Mouse (Mus musculus): ENCODE data around the gene Slc9a1. TPM values are rescaled to one million over a fixed set of nuclear protein-coding genes. Genes with fewer than 3 reads are reported as not detected.

Gene Slc9a1
- 30.9 TPM for polyA plus RNA-seq (2015; fragmentation: Illumina TruSeq; extraction: RNeasy Lipid Tissue Mini Kit (QIAGEN cat#74804); ENCODE audit: low read depth, low replicate concordance)

DNA sequence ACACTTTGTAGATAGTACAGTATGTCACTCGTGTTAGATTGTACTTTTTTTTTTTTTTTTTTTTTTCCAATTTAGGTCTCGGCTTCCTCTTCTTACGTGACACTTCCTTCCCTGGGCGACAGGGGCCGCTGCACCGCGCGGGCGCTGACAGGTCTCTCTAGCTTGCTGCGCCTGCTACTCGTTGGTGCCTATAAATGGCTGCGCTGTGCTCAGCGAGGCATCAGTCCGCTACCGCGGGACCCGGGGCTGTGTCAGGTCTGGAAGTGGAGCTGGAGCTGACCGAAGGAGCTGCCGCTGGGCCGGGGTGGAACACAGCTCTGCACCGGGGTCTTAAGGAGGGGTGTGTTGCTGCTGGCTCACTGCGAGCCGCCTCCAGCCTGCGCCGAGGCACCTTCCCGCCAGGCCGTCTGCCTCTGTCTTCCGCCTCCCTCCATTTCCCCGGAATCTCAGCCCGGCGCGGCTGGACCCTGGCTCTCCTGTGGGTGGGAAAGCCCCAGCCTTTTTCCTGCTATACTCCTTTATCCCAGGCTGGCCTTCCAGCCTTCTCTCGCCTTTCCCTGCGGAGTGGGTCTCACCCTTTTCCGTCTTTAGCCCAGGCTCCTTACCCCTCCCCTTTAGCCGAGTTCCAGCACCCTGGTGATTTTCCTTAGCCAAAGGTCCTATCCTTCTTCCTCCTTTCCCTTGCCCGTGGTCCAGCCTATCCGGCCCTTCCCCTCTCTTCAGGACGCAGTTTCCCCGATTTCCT, at the start of gene Slc9a1:
Slc9a1 (plus strand) TSS at position 154 of the 745 bp plus-strand sequence.

DNA sequence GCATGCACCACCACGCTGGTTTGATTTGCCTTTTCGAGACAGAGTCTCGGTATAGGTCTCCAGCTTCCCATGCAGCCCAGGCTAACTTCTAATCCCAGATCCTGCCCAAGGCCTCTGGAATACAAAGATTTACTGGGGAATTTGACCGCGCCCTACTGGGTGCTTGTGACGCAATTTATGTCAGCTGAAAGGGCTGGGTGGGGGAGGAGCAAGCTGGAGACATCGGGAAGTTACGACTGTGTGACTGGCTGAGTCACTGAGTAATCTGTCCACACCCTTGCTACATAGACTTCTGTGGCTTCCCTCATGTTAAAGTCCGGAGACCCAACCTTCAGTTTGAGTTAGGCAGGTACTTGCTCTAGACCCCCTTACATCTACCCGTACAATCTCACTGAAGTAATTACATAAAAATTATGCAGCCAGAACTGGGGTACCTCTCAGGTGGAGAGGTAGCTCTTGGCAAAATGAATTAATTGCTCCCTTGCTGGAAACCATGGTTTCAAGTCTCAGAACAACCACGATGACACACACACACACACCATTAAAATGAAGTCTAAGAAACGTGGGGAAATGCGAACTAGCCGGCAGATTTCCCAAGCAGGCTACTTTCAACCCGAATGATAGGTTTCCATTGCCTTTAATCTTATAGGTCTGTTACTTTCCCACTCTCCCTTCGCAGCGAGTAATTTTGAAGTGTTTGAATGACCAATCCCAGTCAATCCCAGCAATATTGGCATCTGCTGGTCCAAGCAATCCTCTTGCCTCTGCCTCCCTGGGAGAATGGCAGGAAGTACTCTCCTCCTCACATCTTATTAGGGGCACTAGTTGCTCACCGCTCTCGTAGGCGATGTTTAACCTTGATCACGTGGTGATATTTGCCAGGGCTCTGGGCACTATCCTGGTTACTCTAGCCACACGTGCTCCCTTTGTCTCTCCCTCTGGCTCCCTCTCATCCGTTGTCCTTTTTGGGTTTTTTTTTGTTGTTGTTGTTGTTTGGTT, 15.8 kb upstream of the Slc9a1 start, which contains the start of gene Wdtc1:
Wdtc1 (minus strand) TSS at position 115 of the 999 bp plus-strand sequence.

Other genes with a start within 250 kb of the Slc9a1 start
- 9.5 TPM for gene Wasf2, start 239.2 kb upstream of the Slc9a1 start, polyA plus RNA-seq (2015; fragmentation: Illumina TruSeq; extraction: RNeasy Lipid Tissue Mini Kit (QIAGEN cat#74804); ENCODE audit: low read depth, low replicate concordance)
- 7.2 TPM for gene Cd164l2, start 157.6 kb upstream of the Slc9a1 start, polyA plus RNA-seq (2015; fragmentation: Illumina TruSeq; extraction: RNeasy Lipid Tissue Mini Kit (QIAGEN cat#74804); ENCODE audit: low read depth, low replicate concordance)
- 7.9 TPM for gene Gpr3, start 157.2 kb upstream of the Slc9a1 start, polyA plus RNA-seq (2015; fragmentation: Illumina TruSeq; extraction: RNeasy Lipid Tissue Mini Kit (QIAGEN cat#74804); ENCODE audit: low read depth, low replicate concordance)
- 5.5 TPM for gene Map3k6, start 128.9 kb upstream of the Slc9a1 start, polyA plus RNA-seq (2015; fragmentation: Illumina TruSeq; extraction: RNeasy Lipid Tissue Mini Kit (QIAGEN cat#74804); ENCODE audit: low read depth, low replicate concordance)
- 1.5 TPM for gene Sytl1, start 106.6 kb upstream of the Slc9a1 start, polyA plus RNA-seq (2015; fragmentation: Illumina TruSeq; extraction: RNeasy Lipid Tissue Mini Kit (QIAGEN cat#74804); ENCODE audit: low read depth, low replicate concordance)
- gene Tmem222, start 91.9 kb upstream of the Slc9a1 start, polyA plus RNA-seq (2015; fragmentation: Illumina TruSeq; extraction: RNeasy Lipid Tissue Mini Kit (QIAGEN cat#74804); ENCODE audit: low read depth, low replicate concordance), result 134 TPM
- gene Wdtc1, start 16.2 kb upstream of the Slc9a1 start, polyA plus RNA-seq (2015; fragmentation: Illumina TruSeq; extraction: RNeasy Lipid Tissue Mini Kit (QIAGEN cat#74804); ENCODE audit: low read depth, low replicate concordance), result 36.3 TPM
- gene Tent5b, start 110.4 kb downstream of the Slc9a1 start, polyA plus RNA-seq (2015; fragmentation: Illumina TruSeq; extraction: RNeasy Lipid Tissue Mini Kit (QIAGEN cat#74804); ENCODE audit: low read depth, low replicate concordance), result not detected
- gene Trnp1, start 128.8 kb downstream of the Slc9a1 start, polyA plus RNA-seq (2015; fragmentation: Illumina TruSeq; extraction: RNeasy Lipid Tissue Mini Kit (QIAGEN cat#74804); ENCODE audit: low read depth, low replicate concordance), result 286 TPM
- gene Kdf1, start 149.3 kb downstream of the Slc9a1 start, polyA plus RNA-seq (2015; fragmentation: Illumina TruSeq; extraction: RNeasy Lipid Tissue Mini Kit (QIAGEN cat#74804); ENCODE audit: low read depth, low replicate concordance), result 0.27 TPM
- 177 TPM for gene Nudc, start 176.3 kb downstream of the Slc9a1 start, polyA plus RNA-seq (2015; fragmentation: Illumina TruSeq; extraction: RNeasy Lipid Tissue Mini Kit (QIAGEN cat#74804); ENCODE audit: low read depth, low replicate concordance)
- gene Nr0b2, start 183.7 kb downstream of the Slc9a1 start, polyA plus RNA-seq (2015; fragmentation: Illumina TruSeq; extraction: RNeasy Lipid Tissue Mini Kit (QIAGEN cat#74804); ENCODE audit: low read depth, low replicate concordance), result not detected
- gene Gpatch3, start 205.0 kb downstream of the Slc9a1 start, polyA plus RNA-seq (2015; fragmentation: Illumina TruSeq; extraction: RNeasy Lipid Tissue Mini Kit (QIAGEN cat#74804); ENCODE audit: low read depth, low replicate concordance), result 7.6 TPM
- 11.5 TPM for gene Gpn2, start 214.7 kb downstream of the Slc9a1 start, polyA plus RNA-seq (2015; fragmentation: Illumina TruSeq; extraction: RNeasy Lipid Tissue Mini Kit (QIAGEN cat#74804); ENCODE audit: low read depth, low replicate concordance)
- gene Sfn, start 232.5 kb downstream of the Slc9a1 start, polyA plus RNA-seq (2015; fragmentation: Illumina TruSeq; extraction: RNeasy Lipid Tissue Mini Kit (QIAGEN cat#74804); ENCODE audit: low read depth, low replicate concordance), result 1.0 TPM